Mouse (Mus musculus): ENCODE results near the gene Ercc6. TPM values are rescaled to one million over a fixed set of nuclear protein-coding genes. Genes with fewer than 3 reads are reported as not detected.

Gene Ercc6
- polyA plus RNA-seq, 1 experiment from 2014 or later: 9.9 TPM

GRCm38 (mm10) chr14:32578420-32578819 lies 65.1 kb downstream of the Ercc6 start:
- no peaks in the 10 kb centered on the region for H3K9me3 ChIP-seq (replicated peaks; ENCODE audit: control insufficient read depth, low read length)
- no peak overlapping the region for H3K9ac ChIP-seq (ENCODE audit: low read length)
- ATAC-seq (replicated peaks; ENCODE audit: extremely low read depth, insufficient read depth, low FRiP score): no peak
- H3K4me1 ChIP-seq (ENCODE audit: control insufficient read depth, insufficient read depth, low read length): no peaks in the 10 kb centered on the region
- H3K4me3 ChIP-seq (ENCODE audit: low read length): no peak overlapping the region
- whole genome bisulfite sequencing: 91% methylated on average over 2 of the region's 2 CpGs
- no peaks in the 10 kb centered on the region for H3K27me3 ChIP-seq (ENCODE audit: control insufficient read depth, insufficient read depth, low read length)
- no peak overlapping the region for H3K27ac ChIP-seq (ENCODE audit: low read length)
- no peak overlapping the region for H3K4me2 ChIP-seq (ENCODE audit: low read depth, low read length)
- H3K36me3 ChIP-seq (ENCODE audit: control insufficient read depth, insufficient read depth): peaks cover 26% of the 10 kb centered on the region

GRCm38 (mm10) chr14:32583696-32584095 lies 70.4 kb downstream of the Ercc6 start:
- no peaks in the 10 kb centered on the region for H3K4me1 ChIP-seq (ENCODE audit: control insufficient read depth, insufficient read depth, low read length)
- H3K27ac ChIP-seq (ENCODE audit: low read length): no peak overlapping the region
- 80% methylated on average over 9 of the region's 9 CpGs for WGBS
- no peaks in the 10 kb centered on the region for H3K9me3 ChIP-seq (replicated peaks; ENCODE audit: control insufficient read depth, low read length)
- H3K4me3 ChIP-seq (ENCODE audit: low read length): no peak overlapping the region
- no peak overlapping the region for H3K4me2 ChIP-seq (ENCODE audit: low read depth, low read length)
- H3K9ac ChIP-seq (ENCODE audit: low read length): no peak overlapping the region
- H3K36me3 ChIP-seq (ENCODE audit: control insufficient read depth, insufficient read depth): no peaks in the 10 kb centered on the region
- ATAC-seq (replicated peaks; ENCODE audit: extremely low read depth, insufficient read depth, low FRiP score): no peak
- H3K27me3 ChIP-seq (ENCODE audit: control insufficient read depth, insufficient read depth, low read length): peaks cover 2% of the 10 kb centered on the region; the same call in 1 of the 2 replicates

GRCm38 (mm10) chr14:32587013-32587784 lies 73.9 kb downstream of the Ercc6 start:
- H3K4me3 ChIP-seq (ENCODE audit: low read length): no peak overlapping the region
- H3K9ac ChIP-seq (ENCODE audit: low read length): no peak overlapping the region
- no peak overlapping the region for H3K27ac ChIP-seq (ENCODE audit: low read length)
- peaks cover 5% of the 10 kb centered on the region for H3K27me3 ChIP-seq (ENCODE audit: control insufficient read depth, insufficient read depth, low read length)
- H3K4me2 ChIP-seq (ENCODE audit: low read depth, low read length): no peak overlapping the region
- 16% methylated on average over 10 of the region's 10 CpGs for WGBS
- ATAC-seq (replicated peaks; ENCODE audit: extremely low read depth, insufficient read depth, low FRiP score): no peak
- H3K36me3 ChIP-seq (ENCODE audit: control insufficient read depth, insufficient read depth): no peaks in the 10 kb centered on the region
- H3K4me1 ChIP-seq (ENCODE audit: control insufficient read depth, insufficient read depth, low read length): no peaks in the 10 kb centered on the region
- H3K9me3 ChIP-seq (replicated peaks; ENCODE audit: control insufficient read depth, low read length): no peaks in the 10 kb centered on the region

- 60% methylated on average over 3 of the region's 3 CpGs for WGBS
- no peaks in the 10 kb centered on the region for H3K4me1 ChIP-seq (ENCODE audit: control insufficient read depth, insufficient read depth, low read length)
- no peaks in the 10 kb centered on the region for H3K9me3 ChIP-seq (replicated peaks; ENCODE audit: control insufficient read depth, low read length)
- no peak overlapping the region for H3K4me2 ChIP-seq (ENCODE audit: low read depth, low read length)
- no peak for ATAC-seq (replicated peaks; ENCODE audit: extremely low read depth, insufficient read depth, low FRiP score)
- no peak overlapping the region for H3K9ac ChIP-seq (ENCODE audit: low read length)
- no peak overlapping the region for H3K27ac ChIP-seq (ENCODE audit: low read length)
- H3K36me3 ChIP-seq (ENCODE audit: control insufficient read depth, insufficient read depth): no peaks in the 10 kb centered on the region
- H3K4me3 ChIP-seq (ENCODE audit: low read length): no peak overlapping the region
- H3K27me3 ChIP-seq (ENCODE audit: control insufficient read depth, insufficient read depth, low read length): peaks cover 24% of the 10 kb centered on the region
These were observed 77.1 kb downstream of the Ercc6 start for GRCm38 (mm10) chr14:32590377-32590776.

GRCm38 (mm10) chr14:32597232-32598231 lies 84.2 kb downstream of the Ercc6 start:
- Histone ChIP-seq H3K27me3 (ENCODE audit: control insufficient read depth, insufficient read depth, low read length) (peaks cover 84% of the 10 kb centered on the region), H3K4me2 (ENCODE audit: low read depth, low read length) (peak overlapping the region; percentile 57), H3K9me3 (replicated peaks; ENCODE audit: control insufficient read depth, low read length) (no peaks in the 10 kb centered on the region), H3K9ac (ENCODE audit: low read length) (no peak overlapping the region), H3K36me3 (ENCODE audit: control insufficient read depth, insufficient read depth) (no peaks in the 10 kb centered on the region), H3K4me3 (ENCODE audit: low read length) (peak overlapping the region; percentile 43), H3K27ac (ENCODE audit: low read length) (no peak overlapping the region), H3K4me1 (ENCODE audit: control insufficient read depth, insufficient read depth, low read length) (peaks cover 14% of the 10 kb centered on the region)
- ATAC-seq (replicated peaks; ENCODE audit: extremely low read depth, insufficient read depth, low FRiP score): peak; percentile 55; the same call in 1 of the 2 replicates
- under 1% methylated on average over 78 of the region's 78 CpGs for WGBS

- peaks cover 90% of the 10 kb centered on the region for H3K27me3 ChIP-seq (ENCODE audit: control insufficient read depth, insufficient read depth, low read length)
- no peak for ATAC-seq (replicated peaks; ENCODE audit: extremely low read depth, insufficient read depth, low FRiP score)
- H3K9ac ChIP-seq (ENCODE audit: low read length): no peak overlapping the region
- no peaks in the 10 kb centered on the region for H3K9me3 ChIP-seq (replicated peaks; ENCODE audit: control insufficient read depth, low read length)
- peaks cover 14% of the 10 kb centered on the region for H3K4me1 ChIP-seq (ENCODE audit: control insufficient read depth, insufficient read depth, low read length)
- no peak overlapping the region for H3K27ac ChIP-seq (ENCODE audit: low read length)
- peak overlapping the region; percentile 38; the same call in 1 of the 2 replicates for H3K4me3 ChIP-seq (ENCODE audit: low read length)
- no peaks in the 10 kb centered on the region for H3K36me3 ChIP-seq (ENCODE audit: control insufficient read depth, insufficient read depth)
- no peak overlapping the region for H3K4me2 ChIP-seq (ENCODE audit: low read depth, low read length)
- WGBS: 10% methylated on average over 23 of the region's 23 CpGs
These were observed 85.3 kb downstream of the Ercc6 start for GRCm38 (mm10) chr14:32598437-32599219.

- 1% methylated on average over 53 of the region's 53 CpGs for WGBS
- ATAC-seq (replicated peaks; ENCODE audit: extremely low read depth, insufficient read depth, low FRiP score): no peak
- H3K4me1 ChIP-seq (ENCODE audit: control insufficient read depth, insufficient read depth, low read length): peaks cover 14% of the 10 kb centered on the region
- H3K4me3 ChIP-seq (ENCODE audit: low read length): peak within 1 kb of the TSS; percentile 38
- no peaks in the 10 kb centered on the region for H3K36me3 ChIP-seq (ENCODE audit: control insufficient read depth, insufficient read depth)
- no peaks in the 10 kb centered on the region for H3K9me3 ChIP-seq (replicated peaks; ENCODE audit: control insufficient read depth, low read length)
- H3K27me3 ChIP-seq (ENCODE audit: control insufficient read depth, insufficient read depth, low read length): peaks cover 91% of the 10 kb centered on the region
- H3K27ac ChIP-seq (ENCODE audit: low read length): no peak within 1 kb of the TSS
- H3K9ac ChIP-seq (ENCODE audit: low read length): no peak within 1 kb of the TSS
- peak within 1 kb of the TSS; percentile 56 for H3K4me2 ChIP-seq (ENCODE audit: low read depth, low read length)
These were observed 86.1 kb downstream of the Ercc6 start, which contains the start of gene Prrxl1 for GRCm38 (mm10) chr14:32599290-32600041. Prrxl1 (plus strand) TSS chr14:32599407.

- Histone ChIP-seq H3K27me3 (ENCODE audit: control insufficient read depth, insufficient read depth, low read length) (peaks cover 90% of the 10 kb centered on the region), H3K4me1 (ENCODE audit: control insufficient read depth, insufficient read depth, low read length) (peaks cover 14% of the 10 kb centered on the region), H3K36me3 (ENCODE audit: control insufficient read depth, insufficient read depth) (no peaks in the 10 kb centered on the region), H3K9me3 (replicated peaks; ENCODE audit: control insufficient read depth, low read length) (no peaks in the 10 kb centered on the region), H3K27ac (ENCODE audit: low read length) (no peak overlapping the region), H3K4me3 (ENCODE audit: low read length) (no peak overlapping the region; the same call in 1 of the 2 replicates), H3K4me2 (ENCODE audit: low read depth, low read length) (no peak overlapping the region), H3K9ac (ENCODE audit: low read length) (no peak overlapping the region)
- no peak for ATAC-seq (replicated peaks; ENCODE audit: extremely low read depth, insufficient read depth, low FRiP score)
- 6% methylated on average over 16 of the region's 16 CpGs for WGBS
These were observed 86.8 kb downstream of the Ercc6 start for GRCm38 (mm10) chr14:32600110-32600509.
